ENCODE assay signal across 13 mouse cellular contexts in genomic region chr1:36062088-36062805, GRCm38 (mm10). TPM values are rescaled to one million over a fixed set of nuclear protein-coding genes. Genes with fewer than 3 reads are reported as not detected.
A peak's percentile ranks its signal among the peaks of the same experiment; 100 is the strongest.
DNase-seq lines count a peak whose midpoint lies in the region; ATAC-seq and TF ChIP-seq lines count a peak whose summit lies in the region.
"Had no signal": no experiment of that assay in that cellular context is flagged by ENCODE, and none has a peak within 500 bp of the region (broad histone marks: within the 10 kb centered on the region; RNA-seq: fewer than 3 reads in every experiment).

No protein-coding gene starts in this region.

- H3K4me2 ChIP-seq in forebrain, embryonic 14.5 days (ENCODE audit: low read length), result no peak overlapping the region
- no peak overlapping the region for H3K4me2 ChIP-seq in midbrain, embryonic 11.5 days
- no peak overlapping the region for H3K4me2 ChIP-seq in midbrain, embryonic 13.5 days (replicated peaks)
- peak overlapping the region; percentile 21; the same call in 1 of the 2 replicates for H3K4me2 ChIP-seq in liver, embryonic 15.5 days
- H3K4me2 ChIP-seq: hindbrain, embryonic 14.5 days had no signal

- TF ChIP-seq CTCF in embryonic fibroblast, embryonic 13.5 days (IDR thresholded peaks at IDR 0.05; ENCODE audit: borderline replicate concordance, insufficient read depth, low read length), result no peak

- WGBS in forebrain, embryonic 10.5 days, result 76% methylated on average over 11 of the region's 11 CpGs
- WGBS in forebrain, embryonic 14.5 days, result 74% methylated on average over 11 of the region's 11 CpGs
- 81% methylated on average over 11 of the region's 11 CpGs for WGBS in midbrain, embryonic 11.5 days
- 80% methylated on average over 11 of the region's 11 CpGs for WGBS in midbrain, embryonic 13.5 days
- 59% methylated on average over 11 of the region's 11 CpGs for WGBS in liver, embryonic 15.5 days (ENCODE audit: insufficient replicate concordance)

- no peaks in the 10 kb centered on the region for H3K9me3 ChIP-seq in forebrain, embryonic 10.5 days
- H3K9me3 ChIP-seq in forebrain, embryonic 14.5 days (replicated peaks; ENCODE audit: control insufficient read depth, low read length), result no peaks in the 10 kb centered on the region
- no peaks in the 10 kb centered on the region for H3K9me3 ChIP-seq in midbrain, embryonic 11.5 days (ENCODE audit: control insufficient read depth, low read length)
- H3K9me3 ChIP-seq in midbrain, embryonic 13.5 days, result no peaks in the 10 kb centered on the region
- no peaks in the 10 kb centered on the region for H3K9me3 ChIP-seq in liver, embryonic 15.5 days (replicated peaks)

- no peak overlapping the region for H3K4me3 ChIP-seq in forebrain, embryonic 10.5 days
- no peak overlapping the region for H3K4me3 ChIP-seq in forebrain, embryonic 14.5 days (ENCODE audit: low read depth, low read length)
- H3K4me3 ChIP-seq in midbrain, embryonic 11.5 days (ENCODE audit: low read depth, low read length), result no peak overlapping the region
- H3K4me3 ChIP-seq in midbrain, embryonic 13.5 days (replicated peaks), result no peak overlapping the region
- H3K4me3 ChIP-seq in embryonic fibroblast, embryonic 13.5 days (ENCODE audit: insufficient read depth, low read length), result no peak overlapping the region
- H3K4me3 ChIP-seq in liver, embryonic 15.5 days (replicated peaks), result no peak overlapping the region

- ATAC-seq in forebrain, embryonic 14.5 days, result no peak
- no peak for ATAC-seq in midbrain, embryonic 11.5 days (ENCODE audit: low FRiP score)
- no peak for ATAC-seq in midbrain, embryonic 13.5 days
- peak; percentile 82 for ATAC-seq in liver, embryonic 15.5 days (ENCODE audit: insufficient read depth)
- no peak for ATAC-seq in monocyte, adult 5-6 weeks (replicated peaks; ENCODE audit: insufficient number of reproducible peaks, low FRiP score, low TSS enrichment, poor library complexity, severe bottlenecking)

- no peak for TF ChIP-seq POLR2A in embryonic fibroblast, embryonic 13.5 days (IDR thresholded peaks at IDR 0.05; ENCODE audit: low read depth, low read length)

- H3K9ac ChIP-seq in forebrain, embryonic 14.5 days (ENCODE audit: low read length), result no peak overlapping the region
- H3K9ac ChIP-seq in midbrain, embryonic 11.5 days (ENCODE audit: low read length), result no peak overlapping the region; the same call in 1 of the 2 replicates
- H3K9ac ChIP-seq in midbrain, embryonic 13.5 days (replicated peaks), result no peak overlapping the region
- no peak overlapping the region for H3K9ac ChIP-seq in liver, embryonic 15.5 days
- H3K9ac ChIP-seq: hindbrain, embryonic 14.5 days had no signal

- H3K4me1 ChIP-seq in forebrain, embryonic 10.5 days, result peaks cover 77% of the 10 kb centered on the region
- H3K4me1 ChIP-seq in forebrain, embryonic 14.5 days (ENCODE audit: control insufficient read depth, insufficient read depth, low read length), result peaks cover 19% of the 10 kb centered on the region
- peaks cover 29% of the 10 kb centered on the region for H3K4me1 ChIP-seq in midbrain, embryonic 11.5 days (ENCODE audit: control insufficient read depth, insufficient read depth, low read length)
- H3K4me1 ChIP-seq in midbrain, embryonic 13.5 days (replicated peaks), result peaks cover 50% of the 10 kb centered on the region
- no peaks in the 10 kb centered on the region for H3K4me1 ChIP-seq in embryonic fibroblast, embryonic 13.5 days (ENCODE audit: control insufficient read depth, insufficient read depth, low read length)
- peaks cover 59% of the 10 kb centered on the region for H3K4me1 ChIP-seq in liver, embryonic 15.5 days (replicated peaks)

- DNase-seq in forebrain, embryonic 10.5 days (ENCODE audit: extremely low spot score, low spot score), result peak; percentile 13
- no peak for DNase-seq in forebrain, embryonic 14.5 days (ENCODE audit: low spot score)
- DNase-seq in midbrain, embryonic 11.5 days (ENCODE audit: low spot score, missing footprints), result peak; percentile 72
- DNase-seq in left cerebral cortex, adult 18-20 months (ENCODE audit: low spot score in 2 of 2), result no peak
- DNase-seq: adrenal gland, adult 2 months; cerebellum, adult 2 months; kidney, adult 18-20 months had no signal

- H3K27me3 ChIP-seq in forebrain, embryonic 10.5 days (ENCODE audit: poor library complexity, severe bottlenecking), result peaks cover 54% of the 10 kb centered on the region
- no peaks in the 10 kb centered on the region for H3K27me3 ChIP-seq in forebrain, embryonic 14.5 days (replicated peaks; ENCODE audit: control insufficient read depth, insufficient read depth, low read length)
- no peaks in the 10 kb centered on the region for H3K27me3 ChIP-seq in midbrain, embryonic 11.5 days (ENCODE audit: control insufficient read depth, insufficient read depth, low read length)
- H3K27me3 ChIP-seq in midbrain, embryonic 13.5 days, result peaks cover 7% of the 10 kb centered on the region; the same call in 1 of the 2 replicates
- H3K27me3 ChIP-seq in liver, embryonic 15.5 days, result no peaks in the 10 kb centered on the region

- H3K36me3 ChIP-seq in forebrain, embryonic 10.5 days (replicated peaks), result no peaks in the 10 kb centered on the region
- H3K36me3 ChIP-seq in forebrain, embryonic 14.5 days (ENCODE audit: control insufficient read depth, insufficient read depth, low read length), result no peaks in the 10 kb centered on the region
- H3K36me3 ChIP-seq in midbrain, embryonic 11.5 days (ENCODE audit: control insufficient read depth, insufficient read depth, low read length), result no peaks in the 10 kb centered on the region
- H3K36me3 ChIP-seq in midbrain, embryonic 13.5 days, result no peaks in the 10 kb centered on the region
- H3K36me3 ChIP-seq in liver, embryonic 15.5 days (replicated peaks), result no peaks in the 10 kb centered on the region

- peak overlapping the region; percentile 86 for H3K27ac ChIP-seq in forebrain, embryonic 10.5 days
- no peak overlapping the region for H3K27ac ChIP-seq in forebrain, embryonic 14.5 days (ENCODE audit: low read depth, low read length)
- H3K27ac ChIP-seq in midbrain, embryonic 11.5 days (ENCODE audit: low read depth, low read length), result no peak overlapping the region
- no peak overlapping the region for H3K27ac ChIP-seq in midbrain, embryonic 13.5 days
- peak overlapping the region; percentile 26; the same call in 1 of the 2 replicates for H3K27ac ChIP-seq in embryonic fibroblast, embryonic 13.5 days (ENCODE audit: insufficient read depth, low read length)
- 0 out of 2 replicates have a peak overlapping the region, but pooled peaks have one; percentile 38 for H3K27ac ChIP-seq in liver, embryonic 15.5 days (replicated peaks)
- H3K27ac ChIP-seq: hindbrain, embryonic 14.5 days; macrophage had no signal

RNA-seq across cellular contexts. Expression of gene Hs6st1, which starts 6.0 kb away (rescaled TPM):
- 4.2 TPM in 2 replicates for polyA plus RNA-seq in forebrain, embryonic 10.5 days (2016; fragmentation: Nextera tagmentation; extraction: Ambion mirVana)
- polyA plus RNA-seq in forebrain, embryonic 14.5 days (2014; fragmentation: Nextera tagmentation; extraction: Ambion mirVana), result 10.2 and 10.6 TPM in 2 replicates
- polyA plus RNA-seq in midbrain, embryonic 11.5 days (2014; fragmentation: Nextera tagmentation; extraction: Ambion mirVana), result 16.7 and 20.3 TPM in 2 replicates
- 10.4 and 11.0 TPM in 2 replicates for polyA plus RNA-seq in midbrain, embryonic 13.5 days (2015; fragmentation: Nextera tagmentation; extraction: Ambion mirVana)
- 64.9 and 96.5 TPM in 2 replicates for polyA plus RNA-seq in embryonic fibroblast, embryonic 13.5 days (2011; ENCODE audit: insufficient read length, low read depth, missing spikeins)
- polyA plus RNA-seq in liver, embryonic 15.5 days (2015; fragmentation: Nextera tagmentation; extraction: Ambion mirVana), result 13.2 and 17.4 TPM in 2 replicates
- total RNA-seq in monocyte, adult 5-6 weeks (2017), result 16.2 to 26.3 TPM (median 21.9 TPM) in 3 replicates
- total RNA-seq in left cerebral cortex, adult 18-20 months (2021), result 10 to 100 TPM; 48.6 to 51.7 TPM

Comparison
In these comparisons a context has a peak if more than half of its experiments do, and no peak if none do; other contexts are left out.
1. DNase-seq: peak in forebrain, embryonic 10.5 days (single experiment) and midbrain, embryonic 11.5 days (single experiment); none in forebrain, embryonic 14.5 days (single experiment) and left cerebral cortex, adult 18-20 months (0 of 2).
2. H3K27ac ChIP-seq: peak in forebrain, embryonic 10.5 days (single experiment), embryonic fibroblast, embryonic 13.5 days (single experiment) and liver, embryonic 15.5 days (single experiment); none in forebrain, embryonic 14.5 days (single experiment), midbrain, embryonic 11.5 days (single experiment) and midbrain, embryonic 13.5 days (single experiment).